Mouse (Mus musculus) limb, embryonic 14.5 days (tissue): ENCODE results near the gene Nos1ap. TPM values are rescaled to one million over a fixed set of nuclear protein-coding genes. Genes with fewer than 3 reads are reported as not detected.

Source experiments
- ATAC-seq: fragments of 200-750 bp; cut with Nextera tagmentation; 2 replicates; pipeline ENCODE4 v1.8.0; 2017; ENCODE audit warnings: low read depth, moderate number of reproducible peaks, moderate TSS enrichment; ENCODE audit not compliant: low FRiP score
- DNase-seq: peaks from one replicate; pipeline ENCODE4 v3.0.0-alpha.2; 2015; ENCODE audit warnings: low spot score
- H3K27ac ChIP-seq: fragments of 300-500 bp; sonication (generic); replicated peaks from 2 replicates; pipeline ENCODE4 v1.5.1; 2014; ENCODE audit warnings: low read depth, mild to moderate bottlenecking, low read length, moderate library complexity, mixed read lengths
- H3K27me3 ChIP-seq: fragments of 300-500 bp; sonication (generic); 2 replicates; pipeline ENCODE4 v1.6.1; 2014; ENCODE audit warnings: low read length, mixed read lengths; ENCODE audit not compliant: control insufficient read depth, insufficient read depth
- H3K36me3 ChIP-seq: fragments of 300-500 bp; sonication (generic); 2 replicates; pipeline ENCODE4 v1.6.1; 2014; ENCODE audit warnings: mild to moderate bottlenecking, low read length, moderate library complexity, mixed read lengths; ENCODE audit not compliant: control insufficient read depth, insufficient read depth
- H3K4me1 ChIP-seq: fragments of 300-500 bp; sonication (generic); 2 replicates; pipeline ENCODE4 v1.6.1; 2014; ENCODE audit warnings: antibody characterized with exemption, low read length, mixed read lengths; ENCODE audit not compliant: control insufficient read depth, insufficient read depth
- H3K4me2 ChIP-seq: fragments of 300-500 bp; sonication (generic); replicated peaks from 2 replicates; pipeline ENCODE4 v1.6.1; 2014; ENCODE audit warnings: low read depth, mild to moderate bottlenecking, low read length, moderate library complexity; ENCODE audit not compliant: severe bottlenecking
- H3K4me3 ChIP-seq: fragments of 300-500 bp; sonication (generic); replicated peaks from 2 replicates; pipeline ENCODE4 v1.5.1; 2014; ENCODE audit warnings: low read length
- H3K9ac ChIP-seq: fragments of 300-500 bp; sonication (generic); 2 replicates; pipeline ENCODE4 v1.6.1; 2014; ENCODE audit warnings: mild to moderate bottlenecking, low read depth, low read length, moderate library complexity; ENCODE audit not compliant: severe bottlenecking
- H3K9me3 ChIP-seq: fragments of 300-500 bp; sonication (generic); 2 replicates; pipeline ENCODE4 v1.6.1; 2016; ENCODE audit warnings: low read length; ENCODE audit not compliant: control insufficient read depth
- POLR2A ChIP-seq: fragments of 200-500 bp; IDR thresholded peaks from 2 replicates; pipeline ENCODE4 v1.8.0; 2012; ENCODE audit warnings: inconsistent platforms, mild to moderate bottlenecking, moderate library complexity, borderline replicate concordance; ENCODE audit not compliant: insufficient read depth, insufficient read length; ENCODE audit errors: extremely low read depth
- WGBS: fragments of 180-500 bp; shearing (Covaris S2); extraction: QIAGEN DNeasy Blood & Tissue Kit; methylation state at CpG from one replicate; pipeline ENCODE4 v1.1.7; 2014; 5-methylcytosine and 5-hydroxymethylcytosine counted together
- polyA plus RNA-seq, 2 experiments: library from polyadenylated mRNA; depleted of rRNA in 1 of 2; stranded (reverse) in 1 of 2; unstranded in 1 of 2; fragments of >200 nt; fragmentation: Nextera tagmentation in 1 of 2; extraction: Ambion mirVana in 1 of 2; gene quantifications; 2 replicates each; pipeline versions ENCODE4 v1.2.1 to v1.2.3; 2012 to 2014

Gene Nos1ap
- polyA plus RNA-seq, 2 experiments: 10.2 to 11.6 TPM

GRCm38 (mm10) chr1:170504378-170504777 lies 85.3 kb downstream of the Nos1ap start:
- ATAC-seq: no peak
- Histone ChIP-seq H3K9me3 (no peaks in the 10 kb centered on the region), H3K9ac (no peak overlapping the region), H3K4me1 (peaks cover 11% of the 10 kb centered on the region), H3K4me2 (no peak overlapping the region), H3K36me3 (no peaks in the 10 kb centered on the region), H3K27me3 (no peaks in the 10 kb centered on the region), H3K27ac (no peak overlapping the region), H3K4me3 (no peak overlapping the region)
- no peak for DNase-seq
- WGBS: 74% methylated on average over 4 of the region's 4 CpGs
- no peak for TF ChIP-seq POLR2A

- no peaks in the 10 kb centered on the region for H3K36me3 ChIP-seq
- no peak overlapping the region for H3K9ac ChIP-seq
- 31% methylated on average over 4 of the region's 4 CpGs for WGBS
- no peak overlapping the region for H3K4me2 ChIP-seq
- DNase-seq (no peak), ATAC-seq (no peak)
- H3K27ac ChIP-seq: no peak overlapping the region
- H3K27me3 ChIP-seq: no peaks in the 10 kb centered on the region
- peaks cover 11% of the 10 kb centered on the region for H3K4me1 ChIP-seq
- H3K9me3 ChIP-seq: no peaks in the 10 kb centered on the region
- no peak overlapping the region for H3K4me3 ChIP-seq
- no peak for TF ChIP-seq POLR2A
Measured at GRCm38 (mm10) chr1:170503277-170503739, 86.4 kb downstream of the Nos1ap start.

- ATAC-seq: no peak
- no peak overlapping the region for H3K9ac ChIP-seq
- H3K4me1 ChIP-seq: peaks cover 11% of the 10 kb centered on the region
- H3K4me3 ChIP-seq: no peak overlapping the region
- DNase-seq: no peak
- no peaks in the 10 kb centered on the region for H3K36me3 ChIP-seq
- no peaks in the 10 kb centered on the region for H3K9me3 ChIP-seq
- WGBS: 25% methylated on average over 10 of the region's 11 CpGs
- TF ChIP-seq POLR2A: no peak
- no peak overlapping the region for H3K27ac ChIP-seq
- H3K4me2 ChIP-seq: no peak overlapping the region
- no peaks in the 10 kb centered on the region for H3K27me3 ChIP-seq
Measured at GRCm38 (mm10) chr1:170502491-170503276, 87.0 kb downstream of the Nos1ap start.

- H3K9me3 ChIP-seq: no peaks in the 10 kb centered on the region
- no peaks in the 10 kb centered on the region for H3K27me3 ChIP-seq
- H3K27ac ChIP-seq: no peak overlapping the region
- 86% methylated on average over 1 of the region's 1 CpGs for WGBS
- DNase-seq (no peak), ATAC-seq (no peak)
- H3K4me3 ChIP-seq: no peak overlapping the region
- H3K9ac ChIP-seq: no peak overlapping the region
- peaks cover 11% of the 10 kb centered on the region for H3K4me1 ChIP-seq
- TF ChIP-seq POLR2A: no peak
- no peaks in the 10 kb centered on the region for H3K36me3 ChIP-seq
- H3K4me2 ChIP-seq: no peak overlapping the region
Measured at GRCm38 (mm10) chr1:170501970-170502369, 87.7 kb downstream of the Nos1ap start.

GRCm38 (mm10) chr1:170501556-170501955 lies 88.1 kb downstream of the Nos1ap start:
- Histone ChIP-seq H3K27ac (no peak overlapping the region), H3K4me1 (peaks cover 11% of the 10 kb centered on the region), H3K36me3 (no peaks in the 10 kb centered on the region), H3K9ac (no peak overlapping the region), H3K4me2 (no peak overlapping the region), H3K9me3 (no peaks in the 10 kb centered on the region), H3K27me3 (no peaks in the 10 kb centered on the region), H3K4me3 (no peak overlapping the region)
- no peak for DNase-seq
- ATAC-seq: no peak
- TF ChIP-seq POLR2A: no peak
- WGBS: 60% methylated on average over 7 of the region's 7 CpGs
